Mouse (Mus musculus): ENCODE results near the gene B4galnt4.

Gene B4galnt4

DNA sequence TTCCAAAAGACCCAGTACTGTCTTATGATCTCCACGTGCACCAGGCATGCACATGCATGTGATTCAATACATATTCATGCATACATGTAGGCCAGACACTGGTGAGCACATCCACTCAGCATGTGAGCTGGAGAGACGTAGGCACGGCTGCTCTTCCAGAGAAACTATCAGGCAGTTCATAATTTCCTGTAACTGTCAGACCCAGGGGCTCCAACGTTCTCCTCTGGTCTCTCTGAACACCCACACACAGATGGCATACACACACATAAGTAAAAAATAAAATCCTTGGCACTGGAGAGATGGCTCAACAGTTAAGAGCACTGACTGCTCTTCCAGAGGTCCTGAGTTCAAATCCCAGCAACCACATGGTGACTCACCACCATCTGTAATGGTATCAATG, 12.9 kb downstream of the B4galnt4 start:
- no peak for DNase-seq

DNA sequence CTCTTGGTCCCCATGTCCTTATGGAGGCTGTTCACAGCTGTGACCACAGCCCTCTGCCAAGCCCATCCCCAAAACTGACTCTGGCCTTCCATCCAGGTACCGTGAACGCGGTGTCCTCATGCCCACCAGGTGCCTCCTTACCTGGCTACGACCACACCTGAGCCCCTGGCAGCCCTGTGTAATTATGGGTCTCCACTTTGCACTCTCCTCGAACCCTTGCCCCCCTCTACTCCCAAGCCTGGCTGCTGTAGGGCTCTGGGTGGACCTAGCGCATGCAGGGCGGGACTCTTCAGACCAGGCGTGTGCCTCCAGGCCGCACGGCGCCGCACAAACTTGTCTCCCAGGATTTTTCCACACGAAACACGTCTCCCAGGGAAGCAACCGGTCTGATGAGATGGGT, 16.9 kb downstream of the B4galnt4 start, which contains the start of gene Pkp3:
Pkp3 (plus strand) TSS at position 378 of the 400 bp plus-strand sequence.
- no peak for DNase-seq

- no peak for DNase-seq
These were observed 18.0 kb downstream of the B4galnt4 start for GRCm38 (mm10) chr7:141078876-141079275.

GRCm38 (mm10) chr7:141079481-141080449, 18.9 kb downstream of the B4galnt4 start:
- DNase-seq: peak; percentile 47

GRCm38 (mm10) chr7:141087894-141088293, 27.0 kb downstream of the B4galnt4 start:
- peak; percentile 23 for DNase-seq

DNA sequence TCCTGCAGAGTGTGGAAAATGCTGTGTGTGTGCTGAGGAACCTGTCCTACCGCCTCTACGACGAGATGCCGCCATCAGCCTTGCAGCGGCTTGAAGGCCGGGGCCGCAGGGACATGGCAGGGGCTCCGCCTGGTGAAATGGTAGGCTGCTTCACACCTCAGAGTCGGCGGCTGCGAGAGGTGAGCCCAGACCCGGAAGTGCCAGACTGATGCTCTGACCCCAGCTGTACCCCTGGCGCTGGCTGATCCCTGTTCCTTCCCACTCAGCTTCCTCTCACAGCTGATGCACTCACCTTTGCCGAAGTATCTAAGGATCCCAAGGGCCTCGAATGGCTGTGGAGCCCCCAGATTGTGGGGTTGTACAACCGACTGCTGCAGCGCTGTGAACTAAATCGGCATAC, 27.6 kb downstream of the B4galnt4 start:
- DNase-seq: no peak

- DNase-seq: no peak
These were observed 29.3 kb downstream of the B4galnt4 start for GRCm38 (mm10) chr7:141090228-141090627.

DNA sequence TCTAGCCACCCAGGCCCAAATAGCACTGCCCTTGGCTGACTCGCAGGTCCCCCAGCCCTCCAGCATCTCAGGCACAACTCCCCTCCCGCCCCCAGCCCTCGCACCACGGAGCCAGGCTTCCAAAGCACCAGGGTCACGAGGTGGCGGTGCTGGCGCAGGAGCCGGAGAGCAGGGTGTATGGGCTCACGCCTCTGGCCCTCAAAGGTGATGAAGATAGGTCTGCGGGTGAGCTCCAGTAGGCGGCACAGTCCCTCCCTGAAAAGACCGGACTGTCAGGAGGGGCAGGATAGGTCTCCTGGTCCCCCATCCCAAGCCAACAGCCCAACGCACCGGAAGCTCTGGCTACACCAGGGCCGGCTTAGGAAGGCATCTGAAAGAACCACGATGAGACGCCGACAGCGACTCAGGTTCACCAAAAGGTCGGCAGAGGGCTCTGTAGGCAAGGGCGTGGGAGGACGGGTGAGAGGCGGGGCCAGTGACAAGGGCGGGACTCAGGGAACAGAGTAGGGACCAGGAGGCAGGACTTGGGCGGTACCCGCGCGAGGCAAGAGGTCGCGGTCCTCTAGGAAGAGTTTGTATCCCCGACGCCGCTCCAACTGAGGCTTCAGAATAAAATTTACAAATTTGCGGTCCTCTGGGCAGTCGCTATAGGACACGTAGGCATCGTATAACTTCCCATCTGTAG, 31.3 kb downstream of the B4galnt4 start:
- DNase-seq: peak; percentile 89

DNA sequence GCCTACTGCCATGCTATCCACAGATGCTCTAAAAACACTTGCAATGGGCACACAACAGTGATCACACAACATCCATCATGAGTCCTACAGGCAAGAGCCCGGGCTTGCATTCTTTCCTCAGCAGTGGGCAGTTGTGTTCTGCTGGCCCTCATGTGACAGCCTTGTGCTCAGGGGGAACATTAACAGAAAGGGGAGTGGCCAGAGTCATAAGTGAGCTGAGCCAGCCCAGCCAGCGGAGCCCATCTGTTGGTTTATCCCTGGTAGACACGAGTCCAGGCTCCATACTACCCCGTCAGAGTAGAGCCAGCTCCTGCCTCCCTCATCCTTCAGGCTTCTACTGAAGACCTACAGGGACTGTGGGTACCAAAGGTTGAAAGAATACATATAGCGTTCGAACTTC, 33.0 kb downstream of the B4galnt4 start:
- DNase-seq: no peak

DNA sequence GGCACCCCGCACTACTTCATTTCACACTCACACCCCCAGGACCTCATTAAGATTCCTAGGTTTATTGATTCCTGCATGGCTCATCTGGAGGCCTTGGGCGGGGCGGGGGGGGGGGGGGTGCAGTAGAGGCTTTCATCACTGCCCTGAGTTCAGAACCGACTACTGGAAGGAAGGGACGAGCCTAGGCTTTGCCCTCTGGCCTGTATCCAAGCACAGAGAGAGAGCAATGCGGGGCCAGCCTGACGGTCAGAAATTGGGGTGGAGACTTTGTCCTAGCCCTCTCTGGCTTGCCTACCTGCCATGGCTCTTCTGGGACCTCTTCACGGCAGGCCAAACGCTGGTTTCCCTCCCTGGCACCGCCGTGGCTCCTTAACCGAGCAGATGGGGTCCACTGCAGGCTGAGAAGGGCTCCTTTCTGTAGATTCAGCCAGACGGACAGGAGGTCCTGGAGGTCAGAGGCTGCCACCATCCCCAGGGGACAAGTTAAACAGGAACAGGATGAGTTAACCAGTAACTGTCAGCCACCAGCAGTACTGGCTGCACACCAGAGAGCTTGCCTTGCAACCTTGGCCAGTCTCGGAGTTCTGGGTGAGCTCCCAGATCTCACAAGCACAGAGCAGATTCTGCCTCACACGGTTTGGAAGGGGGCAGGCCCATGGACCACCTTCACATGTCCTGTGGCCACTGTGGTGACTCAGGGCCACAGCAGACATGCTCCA, 33.7 kb downstream of the B4galnt4 start:
- DNase-seq: no peak

GRCm38 (mm10) chr7:141096021-141096420, 35.1 kb downstream of the B4galnt4 start:
- DNase-seq: no peak

DNA sequence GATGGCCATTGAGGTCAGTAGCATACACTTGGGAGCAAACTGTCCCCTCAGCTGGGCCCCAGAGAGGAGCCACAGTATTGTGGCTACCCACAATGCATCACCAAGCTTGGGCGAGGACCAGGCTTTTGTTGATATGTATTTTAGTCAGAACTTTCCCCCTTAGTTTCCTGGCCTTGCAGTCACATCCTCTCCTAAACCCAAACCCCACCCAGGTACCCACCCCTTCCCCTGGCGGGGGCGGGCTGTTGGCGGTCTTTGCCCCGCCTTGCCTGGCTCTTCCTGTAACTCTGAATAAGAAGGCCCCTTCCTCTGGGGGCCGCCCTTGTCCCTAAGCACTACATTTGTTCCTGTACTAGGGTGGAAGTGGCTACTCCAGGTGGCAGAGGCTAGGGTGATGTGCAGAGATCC, 35.7 kb downstream of the B4galnt4 start:
- peak; percentile 72 for DNase-seq

- no peak for DNase-seq
These were observed 36.3 kb downstream of the B4galnt4 start for GRCm38 (mm10) chr7:141097177-141097576.

- DNase-seq: peak; percentile 61
These were observed 39.2 kb downstream of the B4galnt4 start, which contains the start of gene Sigirr for GRCm38 (mm10) chr7:141099911-141100691. Gene Sigirr, minus strand, starts transcription at chr7:141100572.

GRCm38 (mm10) chr7:141103161-141103560, 42.3 kb downstream of the B4galnt4 start:
- no peak for DNase-seq

GRCm38 (mm10) chr7:141115874-141116273, 55.0 kb downstream of the B4galnt4 start:
- no peak for DNase-seq

- peak; percentile 34 for DNase-seq
These were observed 56.7 kb downstream of the B4galnt4 start, which contains the start of gene Ano9 for GRCm38 (mm10) chr7:141117636-141118035. Gene Ano9, minus strand, starts transcription at chr7:141117806.

GRCm38 (mm10) chr7:141119487-141119886, 58.6 kb downstream of the B4galnt4 start:
- no peak for DNase-seq

- no peak for DNase-seq
These were observed 59.7 kb downstream of the B4galnt4 start for GRCm38 (mm10) chr7:141120605-141121004.

- DNase-seq: peak; percentile 16
These were observed 60.2 kb downstream of the B4galnt4 start for GRCm38 (mm10) chr7:141121051-141121531.
